Comparison of ENCODE assay signal across 10 mouse cellular contexts in the genomic region with DNA sequence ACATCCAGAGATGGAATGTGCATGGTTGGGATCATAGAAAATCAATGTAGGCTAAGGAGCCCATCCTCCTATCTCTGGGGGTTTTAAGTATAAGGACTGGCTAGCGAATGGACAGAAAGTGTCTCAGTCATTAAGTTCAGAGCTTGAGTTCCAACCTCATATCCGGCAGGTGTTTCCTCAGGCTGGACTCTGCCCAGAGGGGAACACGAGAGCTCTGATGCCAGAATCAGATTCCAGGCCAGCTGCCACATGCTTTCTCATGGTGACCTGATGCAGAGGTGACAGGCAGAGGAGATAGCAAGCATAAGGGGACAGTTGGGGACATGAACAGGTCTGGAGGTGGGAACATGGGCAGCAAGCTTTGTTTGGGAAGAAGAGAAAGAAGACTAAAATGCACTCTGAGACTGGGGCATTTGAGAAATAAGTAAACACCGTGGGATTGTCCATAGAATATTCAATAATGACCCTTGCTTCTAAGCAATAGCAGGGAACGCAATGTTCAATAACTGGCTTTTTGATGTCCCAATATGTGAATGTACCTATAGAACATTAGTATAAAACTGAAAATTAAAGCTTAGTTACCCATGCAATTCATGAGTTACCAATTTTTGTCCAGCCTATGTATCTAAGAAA. TPM values are rescaled to one million over a fixed set of nuclear protein-coding genes. Genes with fewer than 3 reads are reported as not detected.
A peak's percentile ranks its signal among the peaks of the same experiment; 100 is the strongest.
DNase-seq lines count a peak whose midpoint lies in the region; ATAC-seq lines count a peak whose summit lies in the region.
"Had no signal": no experiment of that assay in that cellular context is flagged by ENCODE, and none has a peak within 500 bp of the region (broad histone marks: within the 10 kb centered on the region; RNA-seq: fewer than 3 reads in every experiment).

No protein-coding gene starts in this region.

- WGBS in kidney, embryonic 15.5 days: 60% methylated on average over 5 of the region's 5 CpGs
- WGBS in forebrain, embryonic 15.5 days: 86% methylated on average over 5 of the region's 5 CpGs

- H3K36me3 ChIP-seq in kidney, embryonic 15.5 days: no peaks in the 10 kb centered on the region
- H3K36me3 ChIP-seq in forebrain, embryonic 15.5 days: no peaks in the 10 kb centered on the region
- H3K36me3 ChIP-seq: stomach, embryonic 15.5 days had no signal

- H3K4me2 ChIP-seq in kidney, embryonic 15.5 days: no peak overlapping the region
- H3K4me2 ChIP-seq in forebrain, embryonic 15.5 days (replicated peaks): no peak overlapping the region
- H3K4me2 ChIP-seq: stomach, embryonic 15.5 days had no signal

- DNase-seq in 416B (ENCODE audit: low read depth): peak; percentile 56
- DNase-seq in adrenal gland, postnatal 14 days: peak; percentile 66
- DNase-seq in heart, adult 9 months (ENCODE audit: low spot score in 2 of 2): peak; percentile 85
- no peak for DNase-seq in testis, postnatal 14 days (ENCODE audit: low spot score)
- no peak for DNase-seq in left cerebral cortex, postnatal 4 days

- no peaks in the 10 kb centered on the region for H3K27me3 ChIP-seq in kidney, embryonic 15.5 days
- no peaks in the 10 kb centered on the region for H3K27me3 ChIP-seq in forebrain, embryonic 15.5 days
- H3K27me3 ChIP-seq: megakaryocyte, embryonic 14.5 days; stomach, embryonic 15.5 days had no signal

- no peak for ATAC-seq in kidney, embryonic 15.5 days (replicated peaks; ENCODE audit: low FRiP score)
- no peak for ATAC-seq in forebrain, embryonic 15.5 days (replicated peaks)

- peaks cover 69% of the 10 kb centered on the region for H3K4me1 ChIP-seq in kidney, embryonic 15.5 days
- no peaks in the 10 kb centered on the region for H3K4me1 ChIP-seq in forebrain, embryonic 15.5 days

- H3K9ac ChIP-seq in kidney, embryonic 15.5 days: no peak overlapping the region
- H3K9ac ChIP-seq in forebrain, embryonic 15.5 days (replicated peaks): no peak overlapping the region
- H3K9ac ChIP-seq: liver, embryonic 14.5 days; stomach, embryonic 15.5 days had no signal

- no peaks in the 10 kb centered on the region for H3K9me3 ChIP-seq in kidney, embryonic 15.5 days (replicated peaks)
- H3K9me3 ChIP-seq in forebrain, embryonic 15.5 days: no peaks in the 10 kb centered on the region
- H3K9me3 ChIP-seq: megakaryocyte, embryonic 14.5 days; stomach, embryonic 15.5 days had no signal

- intact Hi-C loops in left cerebral cortex, postnatal 4 days (cut with DNase I): no loop called here

- peak overlapping the region; percentile 90 for H3K27ac ChIP-seq in kidney, embryonic 15.5 days
- H3K27ac ChIP-seq in forebrain, embryonic 15.5 days (replicated peaks): no peak overlapping the region
- H3K27ac ChIP-seq: liver, embryonic 14.5 days had no signal

- H3K4me3 ChIP-seq in kidney, embryonic 15.5 days (replicated peaks): no peak overlapping the region
- no peak overlapping the region for H3K4me3 ChIP-seq in forebrain, embryonic 15.5 days
- H3K4me3 ChIP-seq: megakaryocyte, embryonic 14.5 days; stomach, embryonic 15.5 days had no signal

RNA-seq across cellular contexts. Expression of gene Cped1, which starts 15.7 kb away (rescaled TPM):
- total RNA-seq in adrenal gland, postnatal 14 days (2021): 31.3 and 35.4 TPM in 2 replicates
- polyA plus RNA-seq in kidney, embryonic 15.5 days (2015; fragmentation: Nextera tagmentation; extraction: Ambion mirVana): 41.8 and 43.9 TPM in 2 replicates
- polyA plus RNA-seq in forebrain, embryonic 15.5 days (2015; fragmentation: Nextera tagmentation; extraction: Ambion mirVana): 3.0 and 3.3 TPM in 2 replicates
- total RNA-seq in left cerebral cortex, postnatal 4 days (2021): 1 to 10 TPM; 2.8 to 5.9 TPM

RNA-seq across cellular contexts. Expression of gene Ing3, which starts 52.0 kb away (rescaled TPM):
- total RNA-seq in adrenal gland, postnatal 14 days (2021): 24.1 and 26.9 TPM in 2 replicates
- polyA plus RNA-seq in kidney, embryonic 15.5 days (2015; fragmentation: Nextera tagmentation; extraction: Ambion mirVana): 64.5 and 72.0 TPM in 2 replicates
- polyA plus RNA-seq in forebrain, embryonic 15.5 days (2015; fragmentation: Nextera tagmentation; extraction: Ambion mirVana): 70.8 and 71.5 TPM in 2 replicates
- total RNA-seq in left cerebral cortex, postnatal 4 days (2021): 10 to 100 TPM; 21.8 to 22.8 TPM

Comparison
In these comparisons a context has a peak if more than half of its experiments do, and no peak if none do; other contexts are left out.
1. DNase-seq: peak in 416B (single experiment), adrenal gland, postnatal 14 days (single experiment) and heart, adult 9 months (2 of 2); none in testis, postnatal 14 days (single experiment) and left cerebral cortex, postnatal 4 days (single experiment).